Mouse (Mus musculus): ENCODE results near the gene Arhgap9.

DNA sequence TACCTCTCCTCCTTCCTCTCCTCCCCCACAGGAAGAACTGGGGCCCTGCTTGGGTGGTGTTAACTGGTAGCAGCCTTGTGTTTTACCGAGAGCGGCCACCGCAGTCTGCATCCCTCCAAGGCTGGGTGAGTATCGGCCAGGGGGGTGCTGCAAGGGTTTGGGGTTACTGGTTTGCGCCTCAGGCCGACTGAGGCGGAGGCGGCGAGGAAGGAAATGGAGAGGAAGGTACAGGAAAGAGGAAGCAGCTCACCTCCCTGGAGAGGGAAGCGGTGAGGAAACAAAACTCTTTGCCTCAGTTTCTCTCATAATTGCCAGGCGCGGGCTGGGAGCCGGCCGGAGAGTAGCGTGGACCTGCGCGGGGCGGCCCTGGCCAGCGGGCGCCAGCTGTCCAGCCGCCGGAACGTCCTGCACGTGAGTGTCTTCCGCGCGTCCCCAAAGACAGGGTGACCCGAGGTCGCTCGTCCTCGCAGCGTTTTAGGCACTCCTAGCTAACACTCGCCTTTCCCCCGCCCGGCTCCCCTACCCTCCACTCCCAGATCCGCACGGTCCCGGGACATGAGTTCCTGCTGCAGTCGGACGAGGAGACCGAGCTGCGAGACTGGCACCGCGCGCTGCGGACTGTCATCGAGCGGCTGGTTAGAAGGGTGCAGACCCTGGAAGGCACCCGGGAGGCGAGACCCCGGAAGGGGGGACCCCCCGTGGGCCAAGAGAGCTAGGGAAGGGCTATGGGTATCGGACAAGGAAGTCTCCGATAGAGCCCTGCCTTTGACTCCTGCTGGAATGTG lies 4.4 kb downstream of the Arhgap9 start:
- no peak for TF ChIP-seq POLR2A (IDR thresholded peaks at IDR 0.05; ENCODE audit: low read depth, low read length)
- 0 out of 2 replicates have a peak, but pooled peaks have one; percentile 2 for TF ChIP-seq CTCF (IDR thresholded peaks at IDR 0.05; ENCODE audit: extremely low read depth, insufficient read length, insufficient replicate concordance, low read depth, low read length)

Measured in small intestine, adult 2 months (tissue).